Mouse (Mus musculus): ENCODE results near the gene BC035947. TPM values are rescaled to one million over a fixed set of nuclear protein-coding genes. Genes with fewer than 3 reads are reported as not detected.
A peak's percentile ranks its signal among the peaks of the same experiment; 100 is the strongest.
"Not testable (repeated sequence)": the region's sequence is repeated elsewhere in the genome, so short reads cannot be mapped to it uniquely, and the experiment has no call there.

Gene BC035947
- 1.00 and 1.0 TPM in 2 replicates for polyA plus RNA-seq (2015; fragmentation: Nextera tagmentation; extraction: Ambion mirVana)

- Histone ChIP-seq H3K27ac (replicated peaks) (no peak within 1 kb of the TSS), H3K27me3 (replicated peaks) (no peaks in the 10 kb centered on the region), H3K4me3 (replicated peaks) (peak within 1 kb of the TSS; percentile 40), H3K4me1 (peaks cover 6% of the 10 kb centered on the region), H3K4me2 (peak within 1 kb of the TSS; percentile 64), H3K9ac (replicated peaks) (peak within 1 kb of the TSS; percentile 45), H3K9me3 (replicated peaks) (no peaks in the 10 kb centered on the region), H3K36me3 (no peaks in the 10 kb centered on the region)
- WGBS: 4% methylated on average over 25 of the region's 25 CpGs
- peak; percentile 55 for ATAC-seq (ENCODE audit: low FRiP score)
These were observed at the start of gene BC035947 for GRCm38 (mm10) chr1:78511621-78512160. TSS of gene BC035947 (minus strand) at chr1:78512158.

DNA sequence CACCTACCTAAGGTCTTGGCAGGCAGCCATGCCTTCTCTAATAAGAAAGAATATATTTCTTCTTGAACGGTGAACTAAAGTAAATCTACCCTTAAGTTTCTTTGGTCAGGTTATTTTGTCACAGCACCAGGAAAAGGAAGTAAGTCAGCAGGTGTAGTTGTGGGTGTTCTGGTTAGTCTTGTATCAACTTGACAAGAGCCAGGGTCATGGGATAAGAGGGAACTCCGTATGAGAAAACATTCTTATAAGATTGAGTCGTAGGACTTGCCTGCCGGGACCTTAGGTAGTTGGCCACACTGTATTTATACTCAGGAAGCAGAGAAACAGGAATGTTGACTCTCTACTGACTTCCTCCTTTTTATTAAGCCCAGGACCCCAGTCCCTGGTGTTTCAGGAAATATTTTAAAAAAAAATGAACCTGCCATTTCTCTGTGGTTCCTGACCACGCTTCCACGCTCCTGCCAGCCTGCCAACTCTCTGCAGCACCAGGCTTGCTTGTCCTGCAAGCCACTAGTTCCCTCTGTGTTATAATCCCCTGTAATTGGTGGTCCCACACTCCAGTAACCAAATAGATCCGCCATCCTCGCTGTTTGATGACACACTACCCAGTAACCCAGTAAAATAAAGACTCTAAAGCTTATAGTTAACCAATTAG lies 42.2 kb upstream of the BC035947 start:
- Histone ChIP-seq H3K9ac (replicated peaks) (no peak overlapping the region), H3K4me2 (no peak overlapping the region), H3K27me3 (replicated peaks) (no peaks in the 10 kb centered on the region), H3K36me3 (no peaks in the 10 kb centered on the region), H3K4me3 (replicated peaks) (no peak overlapping the region), H3K9me3 (replicated peaks) (no peaks in the 10 kb centered on the region), H3K27ac (replicated peaks) (no peak overlapping the region), H3K4me1 (no peaks in the 10 kb centered on the region)
- no peak for ATAC-seq (ENCODE audit: low FRiP score)
- 82% methylated on average over 8 of the region's 8 CpGs for WGBS

- WGBS: 38% methylated on average over 6 of the region's 6 CpGs
- H3K36me3 ChIP-seq: no peaks in the 10 kb centered on the region
- H3K9ac ChIP-seq (replicated peaks): no peak overlapping the region
- no peak overlapping the region for H3K27ac ChIP-seq (replicated peaks)
- no peaks in the 10 kb centered on the region for H3K4me1 ChIP-seq
- no peak for ATAC-seq (ENCODE audit: low FRiP score)
- H3K9me3 ChIP-seq (replicated peaks): no peaks in the 10 kb centered on the region
- no peaks in the 10 kb centered on the region for H3K27me3 ChIP-seq (replicated peaks)
- H3K4me2 ChIP-seq: no peak overlapping the region
- no peak overlapping the region for H3K4me3 ChIP-seq (replicated peaks)
These were observed 37.0 kb upstream of the BC035947 start for GRCm38 (mm10) chr1:78548961-78549360.

- WGBS: 87% methylated on average over 9 of the region's 9 CpGs
- Histone ChIP-seq H3K9me3 (replicated peaks) (no peaks in the 10 kb centered on the region), H3K4me3 (replicated peaks) (no peak overlapping the region), H3K9ac (replicated peaks) (no peak overlapping the region), H3K4me1 (no peaks in the 10 kb centered on the region), H3K27me3 (replicated peaks) (no peaks in the 10 kb centered on the region), H3K4me2 (no peak overlapping the region), H3K27ac (replicated peaks) (no peak overlapping the region), H3K36me3 (no peaks in the 10 kb centered on the region)
- no peak for ATAC-seq (ENCODE audit: low FRiP score)
These were observed 34.3 kb upstream of the BC035947 start for GRCm38 (mm10) chr1:78546258-78546657.

DNA sequence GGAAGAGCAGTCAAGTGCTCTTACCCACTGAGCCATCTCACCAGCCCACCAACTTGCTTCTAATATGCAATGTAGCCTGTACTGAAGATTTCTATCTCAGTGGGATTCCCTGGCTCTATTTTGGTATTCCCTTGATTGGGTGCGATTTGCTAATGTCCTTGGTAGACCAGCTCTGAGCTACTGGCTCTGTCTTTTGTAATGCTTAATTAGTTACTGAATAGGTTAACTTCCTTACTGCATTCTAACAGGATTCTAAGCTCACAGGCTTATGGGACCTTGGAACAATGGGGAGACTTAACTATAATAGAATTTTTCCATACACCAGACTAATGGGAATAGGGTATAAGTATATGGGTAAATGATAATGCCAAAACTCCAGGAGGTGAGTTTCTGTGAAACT lies 31.7 kb upstream of the BC035947 start:
- not testable (repeated sequence) for H3K9me3 ChIP-seq (replicated peaks); H3K4me1 ChIP-seq; ATAC-seq (ENCODE audit: low FRiP score); H3K4me3 ChIP-seq (replicated peaks); H3K4me2 ChIP-seq; H3K9ac ChIP-seq (replicated peaks); H3K27me3 ChIP-seq (replicated peaks); H3K27ac ChIP-seq (replicated peaks); H3K36me3 ChIP-seq
- 77% methylated on average over 1 of the region's 1 CpGs for WGBS

DNA sequence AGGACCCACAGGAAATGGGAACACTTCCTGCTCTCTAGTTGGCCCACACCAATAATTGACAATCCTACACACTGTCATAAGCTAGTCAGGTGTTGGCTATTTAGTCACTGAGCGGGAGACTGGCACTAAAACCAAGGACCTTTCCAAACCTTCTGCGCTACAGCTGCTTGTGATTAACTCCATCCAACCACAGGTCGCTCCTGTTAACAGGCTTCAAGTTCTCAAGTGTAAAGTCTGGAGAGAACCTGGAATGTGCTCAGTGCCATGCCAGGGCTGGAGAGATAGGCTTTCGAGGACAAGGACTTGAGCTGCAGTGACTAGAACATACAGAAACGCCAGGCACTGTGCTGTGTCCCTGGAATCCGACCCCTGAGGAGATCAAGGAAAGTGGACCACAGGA lies 27.2 kb upstream of the BC035947 start:
- Histone ChIP-seq H3K27me3 (replicated peaks) (no peaks in the 10 kb centered on the region), H3K9me3 (replicated peaks) (no peaks in the 10 kb centered on the region), H3K36me3 (no peaks in the 10 kb centered on the region), H3K27ac (replicated peaks) (no peak overlapping the region), H3K4me3 (replicated peaks) (no peak overlapping the region), H3K4me1 (peaks cover 19% of the 10 kb centered on the region), H3K9ac (replicated peaks) (no peak overlapping the region), H3K4me2 (no peak overlapping the region)
- ATAC-seq (ENCODE audit: low FRiP score): no peak
- WGBS: 70% methylated on average over 6 of the region's 6 CpGs

- H3K4me2 ChIP-seq: peak overlapping the region; percentile 88
- H3K4me3 ChIP-seq (replicated peaks): no peak overlapping the region
- H3K27ac ChIP-seq (replicated peaks): no peak overlapping the region
- no peaks in the 10 kb centered on the region for H3K36me3 ChIP-seq
- H3K9me3 ChIP-seq (replicated peaks): no peaks in the 10 kb centered on the region
- ATAC-seq (ENCODE audit: low FRiP score): no peak
- H3K9ac ChIP-seq (replicated peaks): no peak overlapping the region
- WGBS: 20% methylated on average over 5 of the region's 5 CpGs
- no peaks in the 10 kb centered on the region for H3K27me3 ChIP-seq (replicated peaks)
- peaks cover 19% of the 10 kb centered on the region for H3K4me1 ChIP-seq
These were observed 26.4 kb upstream of the BC035947 start for GRCm38 (mm10) chr1:78538396-78538795.

DNA sequence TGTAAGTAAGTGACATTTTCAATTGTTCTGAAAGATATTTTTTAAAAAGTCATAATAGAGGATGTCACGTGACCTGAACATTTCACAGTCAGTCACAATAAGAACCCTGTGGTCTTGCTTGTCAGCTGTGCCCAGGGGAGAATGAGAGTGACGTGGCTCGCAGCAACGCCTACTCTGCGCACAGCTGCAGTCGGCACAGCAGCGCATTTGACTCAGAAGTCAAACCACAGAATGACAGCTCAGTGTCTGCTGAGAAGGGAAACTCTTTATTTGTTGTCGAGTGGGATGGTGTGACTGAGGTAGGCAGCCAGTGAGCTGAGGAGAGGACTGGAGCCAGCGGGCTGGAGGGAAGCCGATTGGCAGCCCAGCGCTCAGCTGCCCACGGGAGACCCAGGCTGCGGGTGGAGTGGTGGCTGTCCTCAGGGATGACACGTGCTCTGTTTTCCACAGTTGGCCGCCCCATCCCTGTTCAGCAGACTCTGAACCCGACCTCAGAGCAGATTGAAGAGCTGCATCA lies 25.6 kb upstream of the BC035947 start:
- Histone ChIP-seq H3K9ac (replicated peaks) (peak overlapping the region; percentile 38), H3K36me3 (no peaks in the 10 kb centered on the region), H3K9me3 (replicated peaks) (no peaks in the 10 kb centered on the region), H3K27me3 (replicated peaks) (no peaks in the 10 kb centered on the region), H3K27ac (replicated peaks) (peak overlapping the region; percentile 79), H3K4me2 (peak overlapping the region; percentile 88), H3K4me1 (peaks cover 19% of the 10 kb centered on the region), H3K4me3 (replicated peaks) (peak overlapping the region; percentile 41)
- 16% methylated on average over 16 of the region's 16 CpGs for WGBS
- ATAC-seq (ENCODE audit: low FRiP score): peak; percentile 89

- Histone ChIP-seq H3K27ac (replicated peaks) (peak overlapping the region; percentile 79), H3K4me2 (peak overlapping the region; percentile 88), H3K9ac (replicated peaks) (no peak overlapping the region), H3K27me3 (replicated peaks) (no peaks in the 10 kb centered on the region), H3K9me3 (replicated peaks) (no peaks in the 10 kb centered on the region), H3K4me3 (replicated peaks) (peak overlapping the region; percentile 41), H3K4me1 (peaks cover 19% of the 10 kb centered on the region), H3K36me3 (no peaks in the 10 kb centered on the region)
- ATAC-seq (ENCODE audit: low FRiP score): peak; percentile 62
- 26% methylated on average over 19 of the region's 19 CpGs for WGBS
These were observed 24.6 kb upstream of the BC035947 start for GRCm38 (mm10) chr1:78536310-78537164.

DNA sequence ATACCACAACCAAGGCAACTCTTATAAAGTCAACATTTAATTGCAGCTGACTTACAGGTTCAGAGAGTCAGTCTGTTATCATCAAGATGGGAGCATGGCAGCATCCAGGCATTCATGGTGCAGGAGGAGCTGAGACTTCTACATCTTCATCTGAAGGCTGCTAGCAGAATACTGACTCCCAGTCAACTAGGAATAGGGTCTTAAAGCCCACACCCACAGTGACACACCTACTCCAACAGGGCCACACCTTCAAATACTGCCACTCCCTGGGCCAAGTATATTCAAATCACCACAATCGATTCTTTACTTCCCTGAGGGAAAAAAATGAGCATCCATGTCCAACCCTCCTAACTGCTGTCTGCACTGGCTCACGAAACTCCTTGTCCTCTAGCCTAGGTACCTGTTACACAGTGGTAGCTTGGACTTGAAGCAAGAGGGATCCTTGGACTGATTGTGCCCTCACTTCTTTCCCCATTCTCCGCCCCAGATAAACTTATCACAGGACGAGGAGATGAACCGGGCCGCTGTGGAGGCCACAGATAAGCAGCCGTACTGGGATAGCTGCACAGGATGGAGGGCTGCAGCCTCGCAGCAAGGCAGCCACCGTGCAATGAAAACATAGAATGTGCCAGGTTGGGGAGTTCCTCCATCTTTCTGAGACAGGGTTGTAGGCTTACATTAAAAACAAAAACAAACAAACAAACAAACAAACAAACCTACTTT lies 22.6 kb upstream of the BC035947 start:
- no peaks in the 10 kb centered on the region for H3K9me3 ChIP-seq (replicated peaks)
- no peaks in the 10 kb centered on the region for H3K36me3 ChIP-seq
- H3K9ac ChIP-seq (replicated peaks): no peak overlapping the region
- WGBS: 95% methylated on average over 9 of the region's 9 CpGs
- H3K27me3 ChIP-seq (replicated peaks): no peaks in the 10 kb centered on the region
- no peak overlapping the region for H3K4me3 ChIP-seq (replicated peaks)
- peaks cover 21% of the 10 kb centered on the region for H3K4me1 ChIP-seq
- no peak for ATAC-seq (ENCODE audit: low FRiP score)
- H3K4me2 ChIP-seq: no peak overlapping the region
- no peak overlapping the region for H3K27ac ChIP-seq (replicated peaks)

- 88% methylated on average over 15 of the region's 15 CpGs for WGBS
These were observed 20.3 kb upstream of the BC035947 start for GRCm38 (mm10) chr1:78532184-78532800.

More at GRCm38 (mm10) chr1:78532184-78532800, 20.3 kb upstream of the BC035947 start:
- no peaks in the 10 kb centered on the region for H3K9me3 ChIP-seq (replicated peaks)
- no peak overlapping the region for H3K4me2 ChIP-seq
- H3K36me3 ChIP-seq: no peaks in the 10 kb centered on the region
- ATAC-seq (ENCODE audit: low FRiP score): no peak
- peaks cover 6% of the 10 kb centered on the region; the same call in 1 of the 2 replicates for H3K4me1 ChIP-seq
- no peak overlapping the region for H3K27ac ChIP-seq (replicated peaks)
- H3K9ac ChIP-seq (replicated peaks): no peak overlapping the region
- no peak overlapping the region for H3K4me3 ChIP-seq (replicated peaks)
- H3K27me3 ChIP-seq (replicated peaks): no peaks in the 10 kb centered on the region

All from neural tube, embryonic 15.5 days (tissue).